Mouse (Mus musculus) hindbrain, embryonic 16.5 days (tissue): Measurements from ENCODE around the gene Pwwp2a. TPM values are rescaled to one million over a fixed set of nuclear protein-coding genes. Genes with fewer than 3 reads are reported as not detected.
A peak's percentile ranks its signal among the peaks of the same experiment; 100 is the strongest.

Experiments
- ATAC-seq: fragments of 200-750 bp; cut with Nextera tagmentation; 2 replicates; pipeline ENCODE4 v1.8.0; 2017; ENCODE audit warnings: moderate TSS enrichment, moderate library complexity
- H3K27ac ChIP-seq: fragments of 300-500 bp; sonication (generic); 2 replicates; pipeline ENCODE4 v1.5.1; 2014; ENCODE audit warnings: low read depth, mild to moderate bottlenecking, control low read depth, low read length, moderate library complexity
- H3K27me3 ChIP-seq: fragments of 300-500 bp; sonication (generic); replicated peaks from 2 replicates; pipeline ENCODE4 v1.6.1; 2014; ENCODE audit warnings: low read length; ENCODE audit not compliant: control insufficient read depth, insufficient read depth
- H3K36me3 ChIP-seq: fragments of 300-500 bp; sonication (generic); 2 replicates; pipeline ENCODE4 v1.6.1; 2014; ENCODE audit warnings: mild to moderate bottlenecking, low read length, moderate library complexity, mixed read lengths; ENCODE audit not compliant: control insufficient read depth, insufficient read depth
- H3K4me1 ChIP-seq: fragments of 300-500 bp; sonication (generic); 2 replicates; pipeline ENCODE4 v1.6.1; 2014; ENCODE audit warnings: low read depth, low read length; ENCODE audit not compliant: control insufficient read depth, insufficient read depth
- H3K4me2 ChIP-seq: fragments of 300-500 bp; sonication (generic); 2 replicates; pipeline ENCODE4 v1.6.1; 2014; ENCODE audit warnings: mild to moderate bottlenecking, low read length, control low read depth, moderate library complexity
- H3K4me3 ChIP-seq: fragments of 300-500 bp; sonication (generic); 2 replicates; pipeline ENCODE4 v1.5.1; 2014; ENCODE audit warnings: mild to moderate bottlenecking, low read length, control low read depth, moderate library complexity
- H3K9ac ChIP-seq: fragments of 300-500 bp; sonication (generic); 2 replicates; pipeline ENCODE4 v1.6.1; 2014; ENCODE audit warnings: low read depth, mild to moderate bottlenecking, control low read depth, low read length, moderate library complexity
- H3K9me3 ChIP-seq: fragments of 300-500 bp; sonication (generic); 2 replicates; pipeline ENCODE4 v1.6.1; 2014; ENCODE audit warnings: mild to moderate bottlenecking, low read length, moderate library complexity; ENCODE audit not compliant: control insufficient read depth
- WGBS: fragments of 180-500 bp; shearing (Covaris S2); extraction: QIAGEN DNeasy Blood & Tissue Kit; methylation state at CpG from one replicate; pipeline ENCODE4 v1.1.7; 2014; 5-methylcytosine and 5-hydroxymethylcytosine counted together
- polyA plus RNA-seq: library from polyadenylated mRNA; unstranded; fragments of >200 nt; fragmentation: Nextera tagmentation; extraction: Ambion mirVana; gene quantifications from 2 replicates; pipeline ENCODE4 v1.2.1, GENCODE M21; 2015

The Pwwp2a gene
- polyA plus RNA-seq, 1 experiment from 2014 or later = 12.5 TPM

DNA sequence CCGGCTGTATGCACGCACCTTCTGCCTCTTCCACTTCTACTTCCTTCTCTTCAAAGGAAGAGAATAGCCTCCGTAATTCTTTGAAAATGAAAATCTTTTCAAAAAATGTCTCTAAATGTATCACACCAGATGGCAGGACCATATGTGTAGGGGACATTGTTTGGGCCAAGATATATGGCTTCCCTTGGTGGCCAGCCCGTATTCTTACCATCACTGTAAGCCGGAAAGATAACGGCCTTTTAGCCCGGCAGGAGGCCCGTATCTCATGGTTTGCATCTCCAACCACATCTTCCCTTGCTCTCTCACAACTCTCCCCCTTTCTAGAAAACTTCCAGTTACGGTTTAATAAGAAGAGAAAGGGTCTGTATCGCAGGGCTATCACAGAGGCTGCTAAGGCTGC, 24.0 kb downstream of the Pwwp2a start:
- ATAC-seq = no peak
- no peak overlapping the region for H3K4me2 ChIP-seq
- H3K27me3 ChIP-seq = no peaks in the 10 kb centered on the region
- peaks cover 17% of the 10 kb centered on the region for H3K36me3 ChIP-seq
- no peak overlapping the region for H3K9ac ChIP-seq
- H3K9me3 ChIP-seq = no peaks in the 10 kb centered on the region
- H3K27ac ChIP-seq = no peak overlapping the region
- 87% methylated on average over 10 of the region's 10 CpGs for WGBS
- H3K4me1 ChIP-seq = no peaks in the 10 kb centered on the region
- no peak overlapping the region for H3K4me3 ChIP-seq

DNA sequence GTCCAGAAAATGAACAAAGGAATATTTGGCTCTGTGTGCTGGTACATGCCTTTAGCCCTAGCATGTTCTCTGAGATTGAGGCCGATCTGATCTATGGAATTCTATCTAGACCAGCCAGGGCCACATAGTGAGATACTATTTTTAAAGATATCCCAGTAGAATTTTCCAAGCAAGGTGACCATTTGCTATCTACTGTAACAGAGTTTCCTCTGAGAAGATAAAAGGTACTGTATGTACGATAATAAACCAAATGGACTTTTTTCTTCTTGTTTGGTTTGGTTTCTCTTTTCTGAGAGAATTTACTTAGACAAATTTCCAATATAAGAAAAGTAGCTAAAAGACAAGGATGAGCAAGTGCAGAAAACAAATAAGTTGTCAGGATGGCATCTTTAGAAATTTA, 26.6 kb downstream of the Pwwp2a start:
- Histone ChIP-seq H3K4me2 (no peak overlapping the region), H3K27me3 (no peaks in the 10 kb centered on the region), H3K9me3 (no peaks in the 10 kb centered on the region), H3K36me3 (peaks cover 17% of the 10 kb centered on the region), H3K27ac (no peak overlapping the region), H3K4me3 (no peak overlapping the region), H3K4me1 (no peaks in the 10 kb centered on the region), H3K9ac (no peak overlapping the region)
- WGBS = 92% methylated on average over 2 of the region's 2 CpGs
- no peak for ATAC-seq

DNA sequence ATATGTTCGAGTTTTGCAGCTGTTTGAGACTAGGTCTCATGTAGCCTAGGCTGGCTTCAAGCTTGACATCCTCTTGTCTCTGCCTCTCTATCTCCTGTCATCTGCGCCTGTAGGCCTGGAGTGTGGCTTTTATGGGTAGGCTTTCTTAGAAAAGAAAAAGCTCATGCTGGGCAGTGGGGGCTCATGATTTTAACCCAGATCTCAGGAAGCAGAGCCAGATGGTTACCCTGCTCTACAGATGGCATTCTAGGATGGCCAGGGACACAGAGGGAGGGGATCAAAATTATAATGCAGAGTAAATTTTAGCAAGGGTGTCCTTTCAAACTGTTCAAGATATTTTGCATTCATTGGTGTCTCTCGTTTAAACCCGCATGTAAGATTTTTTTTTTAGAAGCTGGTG, 30.4 kb downstream of the Pwwp2a start:
- H3K4me2 ChIP-seq = no peak overlapping the region
- H3K9me3 ChIP-seq = no peaks in the 10 kb centered on the region
- no peak overlapping the region for H3K4me3 ChIP-seq
- H3K4me1 ChIP-seq = no peaks in the 10 kb centered on the region
- no peaks in the 10 kb centered on the region for H3K27me3 ChIP-seq
- H3K36me3 ChIP-seq = no peaks in the 10 kb centered on the region; the same call in 1 of the 2 replicates
- no peak overlapping the region for H3K27ac ChIP-seq
- no peak for ATAC-seq
- no peak overlapping the region for H3K9ac ChIP-seq
- WGBS = 93% methylated on average over 4 of the region's 4 CpGs

DNA sequence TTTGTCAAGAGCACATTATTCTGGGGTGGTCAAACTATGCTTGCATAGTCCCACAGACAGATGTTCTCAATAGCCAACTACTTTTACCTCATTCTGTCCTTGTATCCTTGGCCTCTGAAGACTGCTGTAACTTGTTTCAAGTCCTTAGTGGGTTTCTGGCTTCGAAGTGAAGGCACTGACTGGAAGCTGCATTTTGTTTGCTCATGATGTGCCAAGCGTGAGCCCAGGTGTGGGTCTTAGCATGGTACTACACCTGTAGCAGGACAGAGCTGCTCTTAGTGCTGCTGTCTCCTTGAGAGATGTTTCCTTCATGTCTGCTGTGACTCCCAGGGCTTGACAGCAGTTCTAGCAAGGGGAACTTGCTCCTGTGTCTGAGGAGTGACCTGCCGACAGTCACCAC, 41.6 kb downstream of the Pwwp2a start:
- Histone ChIP-seq H3K4me3 (no peak overlapping the region), H3K4me2 (no peak overlapping the region), H3K27me3 (no peaks in the 10 kb centered on the region), H3K36me3 (peaks cover 18% of the 10 kb centered on the region), H3K9ac (no peak overlapping the region), H3K9me3 (no peaks in the 10 kb centered on the region), H3K4me1 (no peaks in the 10 kb centered on the region), H3K27ac (no peak overlapping the region)
- WGBS = 93% methylated on average over 3 of the region's 3 CpGs
- ATAC-seq = no peak

DNA sequence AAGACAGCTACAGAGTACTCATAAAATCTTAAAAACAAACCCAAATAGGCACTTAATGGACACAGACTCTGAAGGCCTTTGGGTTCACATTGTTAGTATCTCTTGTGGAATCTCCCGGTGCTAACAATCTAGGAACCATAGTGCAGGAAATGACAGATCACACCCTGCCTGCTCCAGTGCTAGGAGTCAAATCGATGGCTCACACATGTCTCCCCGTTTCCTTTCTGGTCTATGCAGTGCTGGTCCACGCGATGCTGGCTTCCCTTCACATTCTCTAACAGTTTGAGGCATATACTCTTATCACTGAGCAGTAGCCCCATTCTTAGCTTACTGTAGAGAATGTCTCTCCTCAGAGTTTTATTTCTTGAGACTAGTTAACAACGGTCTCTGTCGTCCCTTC, 46.0 kb downstream of the Pwwp2a start:
- 84% methylated on average over 7 of the region's 7 CpGs for WGBS
- peaks cover 14% of the 10 kb centered on the region for H3K36me3 ChIP-seq
- ATAC-seq = no peak

DNA sequence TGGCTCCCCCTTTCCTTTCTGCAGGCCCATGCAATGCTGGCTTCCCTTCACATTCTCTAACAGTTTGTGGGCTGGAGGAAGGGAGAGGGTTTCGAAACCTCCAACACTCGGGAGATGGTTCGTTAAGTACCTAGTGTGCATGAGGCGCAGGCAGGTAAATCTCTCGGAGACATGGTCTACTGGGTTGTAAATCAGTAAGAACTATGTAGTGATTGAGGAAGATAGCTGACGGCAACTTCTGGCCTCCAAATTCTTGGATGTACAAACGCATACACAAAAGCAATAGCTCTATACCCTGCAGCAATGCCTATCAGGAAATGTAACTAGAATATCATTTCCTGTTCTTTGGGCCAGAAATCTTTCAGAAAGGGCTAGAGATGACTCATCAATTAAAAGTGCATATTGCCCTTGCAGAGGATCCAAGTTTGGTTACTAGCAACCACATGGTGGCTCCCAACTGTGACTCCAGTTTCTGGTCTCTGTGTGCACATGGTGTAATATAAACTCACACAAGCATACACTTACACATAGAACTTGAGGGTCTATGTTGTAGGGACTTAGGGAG, 47.0 kb downstream of the Pwwp2a start:
- Histone ChIP-seq H3K4me1 (no peaks in the 10 kb centered on the region), H3K27ac (no peak overlapping the region), H3K27me3 (no peaks in the 10 kb centered on the region), H3K9me3 (no peaks in the 10 kb centered on the region), H3K4me2 (no peak overlapping the region), H3K4me3 (no peak overlapping the region), H3K36me3 (peaks cover 15% of the 10 kb centered on the region), H3K9ac (no peak overlapping the region)
- WGBS = 85% methylated on average over 7 of the region's 7 CpGs
- no peak for ATAC-seq

More for the DNA sequence above, 46.0 kb downstream of the Pwwp2a start:
- Histone ChIP-seq H3K9me3 (no peaks in the 10 kb centered on the region), H3K4me3 (no peak overlapping the region), H3K4me2 (no peak overlapping the region), H3K9ac (no peak overlapping the region), H3K4me1 (no peaks in the 10 kb centered on the region), H3K27me3 (no peaks in the 10 kb centered on the region), H3K27ac (no peak overlapping the region)

DNA sequence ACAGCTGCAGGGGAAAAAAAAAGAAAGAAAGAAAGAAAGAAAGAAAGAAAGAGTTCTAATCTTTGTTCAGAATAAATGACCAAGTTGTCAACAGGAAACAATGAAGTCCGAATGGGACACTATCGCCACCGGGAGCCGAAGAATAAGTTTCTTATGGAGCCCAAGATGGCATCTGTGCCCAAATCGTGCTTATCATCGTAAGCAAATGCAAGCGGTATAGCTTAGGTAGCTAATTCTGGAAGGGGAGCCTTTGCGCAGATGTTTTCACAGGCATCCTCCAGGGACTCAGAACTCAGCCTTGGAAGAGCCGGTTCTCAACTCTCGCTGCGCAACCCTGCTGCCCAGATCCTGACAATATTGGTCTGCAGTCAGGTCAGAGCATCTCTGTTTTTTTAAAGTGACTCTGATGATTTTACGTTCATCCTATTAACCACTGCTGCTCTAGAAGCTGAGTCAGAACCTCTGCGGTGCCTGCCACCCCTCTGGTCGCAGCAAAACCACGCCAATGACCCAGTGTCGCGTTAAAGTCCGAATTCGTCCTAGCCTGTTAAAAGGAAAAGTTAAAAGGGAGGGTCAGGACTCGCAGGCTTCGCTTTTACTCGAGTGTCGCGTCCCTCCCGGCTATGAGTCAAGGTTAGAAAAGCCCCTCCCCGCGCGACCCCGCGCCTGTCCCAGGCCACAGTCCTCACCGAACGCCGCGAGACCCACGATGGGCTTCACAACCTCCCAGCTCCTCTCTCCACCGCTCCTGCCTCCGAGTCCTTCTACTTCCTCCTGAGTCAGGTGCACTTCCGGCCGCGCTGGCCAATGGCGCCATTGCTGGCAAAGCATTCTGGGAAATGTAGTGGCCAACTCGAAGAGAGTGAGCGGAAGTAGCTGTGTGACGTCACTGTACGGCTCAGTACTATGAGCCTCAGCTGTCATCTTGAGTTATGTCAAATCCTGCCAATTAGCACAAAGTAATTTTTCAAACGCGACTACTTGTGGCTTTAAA, 65.7 kb downstream of the Pwwp2a start, which contains the start of gene Ttc1:
Gene Ttc1, minus strand, starts transcription at position 776 of the 994 bp plus-strand sequence.
- Histone ChIP-seq H3K4me1 (peaks cover 8% of the 10 kb centered on the region), H3K4me2 (peak within 1 kb of the TSS; percentile 83), H3K4me3 (peak within 1 kb of the TSS; percentile 52), H3K9me3 (no peaks in the 10 kb centered on the region), H3K27me3 (0 out of 2 replicates have a peak, but pooled peaks cover 2% of the 10 kb centered on the region), H3K36me3 (peaks cover 21% of the 10 kb centered on the region), H3K27ac (peak within 1 kb of the TSS; percentile 1), H3K9ac (peak within 1 kb of the TSS; percentile 63)
- peak; percentile 99 for ATAC-seq
- 3% methylated on average over 47 of the region's 47 CpGs for WGBS

DNA sequence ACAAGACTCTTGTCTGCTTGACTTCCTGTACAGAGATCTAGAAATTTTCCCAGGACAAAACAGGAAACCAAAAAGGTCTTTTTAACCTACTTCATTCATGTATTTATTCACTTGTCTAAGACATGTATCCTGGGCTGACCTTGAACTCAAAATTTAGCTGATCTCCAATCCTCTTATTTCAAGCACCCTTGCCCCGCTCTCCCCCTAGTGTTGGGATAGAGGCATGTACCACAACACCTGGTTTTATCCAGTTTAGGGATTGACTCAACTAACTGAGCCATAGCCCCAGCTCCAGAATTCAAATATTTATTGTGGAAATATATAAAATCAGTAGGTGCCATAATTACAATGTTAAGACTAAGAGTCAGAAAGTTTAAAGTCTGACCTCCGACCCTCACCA, 69.7 kb downstream of the Pwwp2a start:
- Histone ChIP-seq H3K4me2 (no peak overlapping the region), H3K9ac (no peak overlapping the region), H3K36me3 (no peaks in the 10 kb centered on the region), H3K27ac (no peak overlapping the region), H3K4me1 (peaks cover 7% of the 10 kb centered on the region), H3K4me3 (no peak overlapping the region), H3K27me3 (0 out of 2 replicates have a peak, but pooled peaks cover 2% of the 10 kb centered on the region), H3K9me3 (no peaks in the 10 kb centered on the region)
- WGBS = 69% methylated on average over 2 of the region's 2 CpGs
- ATAC-seq = no peak

DNA sequence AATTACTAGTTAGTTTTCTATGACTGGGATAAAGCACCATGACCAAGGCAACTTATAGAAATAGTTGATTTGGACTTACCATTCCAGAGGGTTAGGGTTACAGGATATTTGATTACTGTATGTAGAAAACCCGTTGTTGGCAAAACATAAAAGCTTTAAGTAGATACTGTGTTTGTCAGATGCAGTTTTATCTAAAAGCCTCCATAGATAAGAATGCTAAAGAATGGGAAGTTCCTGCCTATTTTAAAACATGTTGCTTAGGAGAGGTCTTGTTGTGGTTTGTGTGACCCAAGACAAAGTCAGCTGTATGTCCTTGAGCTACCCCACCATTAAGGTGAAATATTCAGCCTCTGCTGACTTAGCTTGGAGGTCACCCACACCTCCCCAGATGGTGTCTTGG, 72.8 kb downstream of the Pwwp2a start:
- H3K9me3 ChIP-seq = no peaks in the 10 kb centered on the region
- no peak overlapping the region for H3K4me2 ChIP-seq
- H3K4me3 ChIP-seq = no peak overlapping the region
- H3K27me3 ChIP-seq = 0 out of 2 replicates have a peak, but pooled peaks cover 2% of the 10 kb centered on the region
- no peak overlapping the region for H3K27ac ChIP-seq
- H3K4me1 ChIP-seq = no peaks in the 10 kb centered on the region
- no peak overlapping the region for H3K9ac ChIP-seq
- ATAC-seq = no peak
- H3K36me3 ChIP-seq = no peaks in the 10 kb centered on the region
- 83% methylated on average over 1 of the region's 1 CpGs for WGBS
